19 mouse cellular contexts compared by ENCODE assay signal in the genomic region with DNA sequence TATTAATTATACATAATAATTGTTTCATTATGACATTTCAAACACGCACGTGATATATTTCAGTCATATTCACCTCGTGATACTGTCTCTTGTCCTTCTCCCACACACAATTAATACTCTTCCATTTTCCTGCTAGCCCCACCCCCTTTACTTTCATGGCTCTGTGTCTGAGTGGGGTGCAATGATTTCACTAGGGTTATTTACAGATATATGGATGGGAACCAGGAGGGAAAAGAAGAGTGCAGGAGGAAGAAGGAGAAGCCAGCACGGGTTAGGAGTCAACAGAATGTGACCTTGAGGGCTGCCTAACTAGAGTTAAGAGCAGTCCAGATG.
"Had no signal": no experiment of that assay in that cellular context is flagged by ENCODE, and none has a peak within 500 bp of the region (broad histone marks: within the 10 kb centered on the region; RNA-seq: fewer than 3 reads in every experiment).

No protein-coding gene starts in this region.

- H3K9me3 ChIP-seq: intestine, embryonic 15.5 days; limb, embryonic 10.5 days; limb, embryonic 13.5 days; liver, embryonic 12.5 days; liver, embryonic 15.5 days; lung, embryonic 15.5 days; megakaryocyte, embryonic 14.5 days; midbrain, embryonic 15.5 days had no signal

- ATAC-seq: intestine, embryonic 15.5 days; liver, embryonic 12.5 days had no signal

- H3K4me2 ChIP-seq: intestine, embryonic 15.5 days; limb, embryonic 13.5 days; liver, embryonic 12.5 days; liver, embryonic 15.5 days; lung, embryonic 15.5 days; midbrain, embryonic 15.5 days had no signal

- H3K4me1 ChIP-seq: intestine, embryonic 15.5 days; limb, embryonic 10.5 days; limb, embryonic 13.5 days; liver, embryonic 12.5 days; liver, embryonic 15.5 days; lung, embryonic 15.5 days; megakaryocyte, embryonic 14.5 days had no signal

- H3K27me3 ChIP-seq: intestine, embryonic 15.5 days; limb, embryonic 13.5 days; liver, embryonic 12.5 days; liver, embryonic 15.5 days; lung, embryonic 15.5 days; megakaryocyte, embryonic 14.5 days; midbrain, embryonic 15.5 days had no signal

- H3K36me3 ChIP-seq: intestine, embryonic 15.5 days; limb, embryonic 10.5 days; limb, embryonic 13.5 days; liver, embryonic 12.5 days; liver, embryonic 15.5 days; lung, embryonic 15.5 days; midbrain, embryonic 15.5 days had no signal

- DNase-seq: kidney, adult 18-20 months; kidney, postnatal 25 days; liver; lung, adult 18-20 months; lung, postnatal 10 days; lung, postnatal 36 days; thymus, adult 18-20 months; thymus, postnatal 36 days had no signal

- H3K27ac ChIP-seq: intestine, embryonic 15.5 days; kidney, postnatal 0 days; layer of hippocampus, adult 2 months; limb, embryonic 10.5 days; limb, embryonic 13.5 days; liver, embryonic 12.5 days; liver, embryonic 15.5 days; lung, embryonic 15.5 days; midbrain, embryonic 15.5 days had no signal

- H3K4me3 ChIP-seq: intestine, embryonic 15.5 days; layer of hippocampus, adult 2 months; limb, embryonic 10.5 days; limb, embryonic 13.5 days; liver, embryonic 12.5 days; liver, embryonic 15.5 days; lung, embryonic 15.5 days; megakaryocyte, embryonic 14.5 days; midbrain, embryonic 15.5 days; myocyte had no signal

- H3K9ac ChIP-seq: intestine, embryonic 15.5 days; limb, embryonic 13.5 days; liver, embryonic 12.5 days; liver, embryonic 15.5 days; lung, embryonic 15.5 days; midbrain, embryonic 15.5 days had no signal
